Mouse (Mus musculus): Measurements from ENCODE around the gene Myo16. TPM values are rescaled to one million over a fixed set of nuclear protein-coding genes. Genes with fewer than 3 reads are reported as not detected.

The Myo16 gene
- polyA plus RNA-seq, 1 experiment from 2014 or later = 2.0 TPM

- WGBS = 82% methylated on average over 5 of the region's 5 CpGs
- Histone ChIP-seq H3K4me1 (ENCODE audit: control insufficient read depth, insufficient read depth, low read length) (no peaks in the 10 kb centered on the region), H3K36me3 (ENCODE audit: control insufficient read depth, insufficient read depth, low read length) (no peaks in the 10 kb centered on the region), H3K4me3 (ENCODE audit: low read depth, low read length) (no peak overlapping the region), H3K9ac (ENCODE audit: low read length) (no peak overlapping the region), H3K27me3 (replicated peaks; ENCODE audit: control insufficient read depth, insufficient read depth, low read length) (no peaks in the 10 kb centered on the region), H3K9me3 (replicated peaks; ENCODE audit: control insufficient read depth, low read length) (no peaks in the 10 kb centered on the region), H3K27ac (ENCODE audit: low read depth, low read length) (no peak overlapping the region), H3K4me2 (ENCODE audit: low read length) (no peak overlapping the region)
- ATAC-seq (no peak), DNase-seq (ENCODE audit: low spot score) (no peak)
Observed at GRCm38 (mm10) chr8:10611636-10612035, 457.9 kb downstream of the Myo16 start.

- no peak overlapping the region for H3K9ac ChIP-seq (ENCODE audit: low read length)
- no peak overlapping the region for H3K4me3 ChIP-seq (ENCODE audit: low read depth, low read length)
- no peaks in the 10 kb centered on the region for H3K27me3 ChIP-seq (replicated peaks; ENCODE audit: control insufficient read depth, insufficient read depth, low read length)
- 67% methylated on average over 2 of the region's 2 CpGs for WGBS
- DNase-seq (ENCODE audit: low spot score) (no peak), ATAC-seq (no peak)
- no peaks in the 10 kb centered on the region for H3K9me3 ChIP-seq (replicated peaks; ENCODE audit: control insufficient read depth, low read length)
- H3K36me3 ChIP-seq (ENCODE audit: control insufficient read depth, insufficient read depth, low read length) = no peaks in the 10 kb centered on the region
- H3K27ac ChIP-seq (ENCODE audit: low read depth, low read length) = no peak overlapping the region
- no peaks in the 10 kb centered on the region for H3K4me1 ChIP-seq (ENCODE audit: control insufficient read depth, insufficient read depth, low read length)
- no peak overlapping the region for H3K4me2 ChIP-seq (ENCODE audit: low read length)
Observed at GRCm38 (mm10) chr8:10613371-10613770, 459.7 kb downstream of the Myo16 start.

- no peaks in the 10 kb centered on the region for H3K27me3 ChIP-seq (replicated peaks; ENCODE audit: control insufficient read depth, insufficient read depth, low read length)
- 94% methylated on average over 2 of the region's 2 CpGs for WGBS
- no peaks in the 10 kb centered on the region for H3K9me3 ChIP-seq (replicated peaks; ENCODE audit: control insufficient read depth, low read length)
- no peak for ATAC-seq
- no peaks in the 10 kb centered on the region for H3K4me1 ChIP-seq (ENCODE audit: control insufficient read depth, insufficient read depth, low read length)
- H3K36me3 ChIP-seq (ENCODE audit: control insufficient read depth, insufficient read depth, low read length) = no peaks in the 10 kb centered on the region
- H3K4me2 ChIP-seq (ENCODE audit: low read length) = no peak overlapping the region
- no peak overlapping the region for H3K4me3 ChIP-seq (ENCODE audit: low read depth, low read length)
- no peak overlapping the region for H3K9ac ChIP-seq (ENCODE audit: low read length)
- no peak for DNase-seq (ENCODE audit: low spot score)
- no peak overlapping the region for H3K27ac ChIP-seq (ENCODE audit: low read depth, low read length)
Observed at GRCm38 (mm10) chr8:10619689-10620088, 466.0 kb downstream of the Myo16 start.

GRCm38 (mm10) chr8:10625262-10625661 is 471.6 kb downstream of the Myo16 start:
- 10% methylated on average over 5 of the region's 5 CpGs for WGBS
- Histone ChIP-seq H3K27me3 (replicated peaks; ENCODE audit: control insufficient read depth, insufficient read depth, low read length) (no peaks in the 10 kb centered on the region), H3K9me3 (replicated peaks; ENCODE audit: control insufficient read depth, low read length) (no peaks in the 10 kb centered on the region), H3K4me3 (ENCODE audit: low read depth, low read length) (no peak overlapping the region), H3K9ac (ENCODE audit: low read length) (no peak overlapping the region; the same call in 1 of the 2 replicates), H3K36me3 (ENCODE audit: control insufficient read depth, insufficient read depth, low read length) (no peaks in the 10 kb centered on the region), H3K4me1 (ENCODE audit: control insufficient read depth, insufficient read depth, low read length) (peaks cover 10% of the 10 kb centered on the region), H3K27ac (ENCODE audit: low read depth, low read length) (no peak overlapping the region), H3K4me2 (ENCODE audit: low read length) (no peak overlapping the region)
- peak; percentile 38; the same call in 1 of the 2 replicates for ATAC-seq
- DNase-seq (ENCODE audit: low spot score) = peak; percentile 48

- no peak overlapping the region for H3K9ac ChIP-seq (ENCODE audit: low read length)
- H3K27ac ChIP-seq (ENCODE audit: low read depth, low read length) = no peak overlapping the region
- DNase-seq (ENCODE audit: low spot score) (no peak), ATAC-seq (no peak)
- H3K4me1 ChIP-seq (ENCODE audit: control insufficient read depth, insufficient read depth, low read length) = peaks cover 10% of the 10 kb centered on the region
- no peak overlapping the region for H3K4me2 ChIP-seq (ENCODE audit: low read length)
- no peaks in the 10 kb centered on the region for H3K27me3 ChIP-seq (replicated peaks; ENCODE audit: control insufficient read depth, insufficient read depth, low read length)
- no peaks in the 10 kb centered on the region for H3K36me3 ChIP-seq (ENCODE audit: control insufficient read depth, insufficient read depth, low read length)
- no peaks in the 10 kb centered on the region for H3K9me3 ChIP-seq (replicated peaks; ENCODE audit: control insufficient read depth, low read length)
- WGBS = 7% methylated on average over 8 of the region's 8 CpGs
- no peak overlapping the region for H3K4me3 ChIP-seq (ENCODE audit: low read depth, low read length)
Observed at GRCm38 (mm10) chr8:10628725-10629124, 475.0 kb downstream of the Myo16 start.

- H3K27ac ChIP-seq (ENCODE audit: low read depth, low read length) = no peak overlapping the region
- peaks cover 14% of the 10 kb centered on the region for H3K4me1 ChIP-seq (ENCODE audit: control insufficient read depth, insufficient read depth, low read length)
- no peaks in the 10 kb centered on the region for H3K36me3 ChIP-seq (ENCODE audit: control insufficient read depth, insufficient read depth, low read length)
- no peaks in the 10 kb centered on the region for H3K27me3 ChIP-seq (replicated peaks; ENCODE audit: control insufficient read depth, insufficient read depth, low read length)
- no peak for ATAC-seq
- H3K4me2 ChIP-seq (ENCODE audit: low read length) = no peak overlapping the region
- WGBS = 22% methylated on average over 5 of the region's 5 CpGs
- H3K9me3 ChIP-seq (replicated peaks; ENCODE audit: control insufficient read depth, low read length) = no peaks in the 10 kb centered on the region
- H3K9ac ChIP-seq (ENCODE audit: low read length) = no peak overlapping the region
- DNase-seq (ENCODE audit: low spot score) = no peak
- no peak overlapping the region for H3K4me3 ChIP-seq (ENCODE audit: low read depth, low read length)
Observed at GRCm38 (mm10) chr8:10629862-10630261, 476.2 kb downstream of the Myo16 start.

- Histone ChIP-seq H3K36me3 (ENCODE audit: control insufficient read depth, insufficient read depth, low read length) (no peaks in the 10 kb centered on the region), H3K4me1 (ENCODE audit: control insufficient read depth, insufficient read depth, low read length) (peaks cover 14% of the 10 kb centered on the region), H3K27ac (ENCODE audit: low read depth, low read length) (no peak overlapping the region), H3K27me3 (replicated peaks; ENCODE audit: control insufficient read depth, insufficient read depth, low read length) (no peaks in the 10 kb centered on the region), H3K4me3 (ENCODE audit: low read depth, low read length) (no peak overlapping the region), H3K4me2 (ENCODE audit: low read length) (no peak overlapping the region), H3K9me3 (replicated peaks; ENCODE audit: control insufficient read depth, low read length) (no peaks in the 10 kb centered on the region), H3K9ac (ENCODE audit: low read length) (no peak overlapping the region)
- DNase-seq (ENCODE audit: low spot score) (no peak), ATAC-seq (no peak)
- WGBS = 93% methylated on average over 2 of the region's 2 CpGs
Observed at GRCm38 (mm10) chr8:10631006-10631405, 477.3 kb downstream of the Myo16 start.

GRCm38 (mm10) chr8:10632603-10633002 is 478.9 kb downstream of the Myo16 start:
- no peak overlapping the region for H3K9ac ChIP-seq (ENCODE audit: low read length)
- WGBS = 69% methylated on average over 6 of the region's 6 CpGs
- H3K4me2 ChIP-seq (ENCODE audit: low read length) = no peak overlapping the region
- H3K27ac ChIP-seq (ENCODE audit: low read depth, low read length) = no peak overlapping the region
- DNase-seq (ENCODE audit: low spot score) = no peak
- no peak overlapping the region for H3K4me3 ChIP-seq (ENCODE audit: low read depth, low read length)
- H3K9me3 ChIP-seq (replicated peaks; ENCODE audit: control insufficient read depth, low read length) = no peaks in the 10 kb centered on the region
- ATAC-seq = no peak
- peaks cover 14% of the 10 kb centered on the region for H3K4me1 ChIP-seq (ENCODE audit: control insufficient read depth, insufficient read depth, low read length)
- no peaks in the 10 kb centered on the region for H3K27me3 ChIP-seq (replicated peaks; ENCODE audit: control insufficient read depth, insufficient read depth, low read length)
- no peaks in the 10 kb centered on the region for H3K36me3 ChIP-seq (ENCODE audit: control insufficient read depth, insufficient read depth, low read length)

- 69% methylated on average over 12 of the region's 12 CpGs for WGBS
- ATAC-seq (no peak), DNase-seq (ENCODE audit: low spot score) (no peak)
- no peak overlapping the region for H3K4me3 ChIP-seq (ENCODE audit: low read depth, low read length)
- no peak overlapping the region for H3K27ac ChIP-seq (ENCODE audit: low read depth, low read length)
- no peak overlapping the region for H3K9ac ChIP-seq (ENCODE audit: low read length)
- H3K4me2 ChIP-seq (ENCODE audit: low read length) = no peak overlapping the region
- no peaks in the 10 kb centered on the region for H3K36me3 ChIP-seq (ENCODE audit: control insufficient read depth, insufficient read depth, low read length)
- H3K9me3 ChIP-seq (replicated peaks; ENCODE audit: control insufficient read depth, low read length) = no peaks in the 10 kb centered on the region
- peaks cover 14% of the 10 kb centered on the region for H3K4me1 ChIP-seq (ENCODE audit: control insufficient read depth, insufficient read depth, low read length)
- H3K27me3 ChIP-seq (replicated peaks; ENCODE audit: control insufficient read depth, insufficient read depth, low read length) = no peaks in the 10 kb centered on the region
Observed at GRCm38 (mm10) chr8:10633360-10634140, 479.8 kb downstream of the Myo16 start.
